Mouse (Mus musculus): Measurements from ENCODE around the gene Kcna4. TPM values are rescaled to one million over a fixed set of nuclear protein-coding genes. Genes with fewer than 3 reads are reported as not detected.

Gene Kcna4
- polyA plus RNA-seq, 1 experiment from 2014 or later: 0.05 TPM

- Histone ChIP-seq H3K27ac (no peak overlapping the region), H3K27me3 (ENCODE audit: low read depth, poor library complexity, severe bottlenecking) (no peaks in the 10 kb centered on the region), H3K4me1 (no peaks in the 10 kb centered on the region), H3K36me3 (no peaks in the 10 kb centered on the region), H3K9me3 (replicated peaks) (no peaks in the 10 kb centered on the region), H3K4me3 (no peak overlapping the region)
- WGBS: 86% methylated on average over 3 of the region's 3 CpGs
- DNase-seq (ENCODE audit: low spot score): no peak
These were observed 50.9 kb downstream of the Kcna4 start for GRCm38 (mm10) chr2:107341291-107341690.

- Histone ChIP-seq H3K4me3 (no peak overlapping the region), H3K4me1 (no peaks in the 10 kb centered on the region), H3K27me3 (ENCODE audit: low read depth, poor library complexity, severe bottlenecking) (no peaks in the 10 kb centered on the region), H3K36me3 (no peaks in the 10 kb centered on the region), H3K27ac (no peak overlapping the region), H3K9me3 (replicated peaks) (no peaks in the 10 kb centered on the region)
- no peak for DNase-seq (ENCODE audit: low spot score)
- 71% methylated on average over 4 of the region's 4 CpGs for WGBS
These were observed 54.4 kb downstream of the Kcna4 start for GRCm38 (mm10) chr2:107344807-107345206.

GRCm38 (mm10) chr2:107345299-107345698, 54.9 kb downstream of the Kcna4 start:
- Histone ChIP-seq H3K4me1 (no peaks in the 10 kb centered on the region), H3K27ac (no peak overlapping the region), H3K4me3 (no peak overlapping the region), H3K36me3 (no peaks in the 10 kb centered on the region), H3K27me3 (ENCODE audit: low read depth, poor library complexity, severe bottlenecking) (no peaks in the 10 kb centered on the region), H3K9me3 (replicated peaks) (no peaks in the 10 kb centered on the region)
- WGBS: 75% methylated on average over 4 of the region's 4 CpGs
- no peak for DNase-seq (ENCODE audit: low spot score)

Other genes starting within 250 kb of the Kcna4 start
- not detected in 2 replicates for gene Fshb, start 231.0 kb upstream of the Kcna4 start, polyA plus RNA-seq (2016; fragmentation: Nextera tagmentation; extraction: Ambion mirVana)